Mouse (Mus musculus) liver, embryonic 13.5 days (tissue): Measurements from ENCODE around the gene Pprc1. TPM values are rescaled to one million over a fixed set of nuclear protein-coding genes. Genes with fewer than 3 reads are reported as not detected.

ENCODE experiments used
- ATAC-seq: fragments of 200-750 bp; cut with Nextera tagmentation; 2 replicates; pipeline ENCODE4 v1.8.0; 2017; ENCODE audit warnings: low read depth, mild to moderate bottlenecking, moderate number of reproducible peaks, moderate library complexity
- DNase-seq: peaks from one replicate; pipeline ENCODE4 v3.0.0; 2022
- H3K27ac ChIP-seq: fragments of 300-500 bp; sonication (generic); 2 replicates; pipeline ENCODE4 v1.5.1; 2015; ENCODE audit warnings: moderate library complexity, mild to moderate bottlenecking, inconsistent platforms
- H3K27me3 ChIP-seq: fragments of 300-500 bp; sonication (generic); 2 replicates; pipeline ENCODE4 v1.6.1; 2015; ENCODE audit warnings: mild to moderate bottlenecking, inconsistent platforms
- H3K36me3 ChIP-seq: fragments of 300-500 bp; sonication (generic); 2 replicates; pipeline ENCODE4 v1.6.1; 2015; ENCODE audit warnings: mild to moderate bottlenecking, inconsistent platforms
- H3K4me1 ChIP-seq: fragments of 300-500 bp; sonication (generic); replicated peaks from 2 replicates; pipeline ENCODE4 v1.6.1; 2015; ENCODE audit warnings: inconsistent platforms
- H3K4me2 ChIP-seq: fragments of 300-500 bp; sonication (generic); 2 replicates; pipeline ENCODE4 v1.6.1; 2015; ENCODE audit warnings: inconsistent platforms, mild to moderate bottlenecking, moderate library complexity
- H3K4me3 ChIP-seq: fragments of 300-500 bp; sonication (generic); replicated peaks from 2 replicates; pipeline ENCODE4 v1.5.1; 2015; ENCODE audit warnings: mild to moderate bottlenecking, inconsistent platforms
- H3K9ac ChIP-seq: fragments of 300-500 bp; sonication (generic); 2 replicates; pipeline ENCODE4 v1.6.1; 2015; ENCODE audit warnings: mild to moderate bottlenecking, inconsistent platforms
- H3K9me3 ChIP-seq: fragments of 300-500 bp; sonication (generic); replicated peaks from 2 replicates; pipeline ENCODE4 v1.6.1; 2016; ENCODE audit warnings: inconsistent platforms
- WGBS: fragments of 180-500 bp; shearing (Covaris S2); methylation state at CpG from one replicate; pipeline ENCODE4 v1.1.7; 2015; ENCODE audit not compliant: insufficient replicate concordance; 5-methylcytosine and 5-hydroxymethylcytosine counted together
- polyA plus RNA-seq: library from polyadenylated mRNA; unstranded; fragments of >200 nt; fragmentation: Nextera tagmentation; extraction: Ambion mirVana; gene quantifications from 2 replicates; pipeline ENCODE4 v1.2.1, GENCODE M21; 2015

The Pprc1 gene
- polyA plus RNA-seq, 1 experiment from 2014 or later: 19.5 TPM

DNA sequence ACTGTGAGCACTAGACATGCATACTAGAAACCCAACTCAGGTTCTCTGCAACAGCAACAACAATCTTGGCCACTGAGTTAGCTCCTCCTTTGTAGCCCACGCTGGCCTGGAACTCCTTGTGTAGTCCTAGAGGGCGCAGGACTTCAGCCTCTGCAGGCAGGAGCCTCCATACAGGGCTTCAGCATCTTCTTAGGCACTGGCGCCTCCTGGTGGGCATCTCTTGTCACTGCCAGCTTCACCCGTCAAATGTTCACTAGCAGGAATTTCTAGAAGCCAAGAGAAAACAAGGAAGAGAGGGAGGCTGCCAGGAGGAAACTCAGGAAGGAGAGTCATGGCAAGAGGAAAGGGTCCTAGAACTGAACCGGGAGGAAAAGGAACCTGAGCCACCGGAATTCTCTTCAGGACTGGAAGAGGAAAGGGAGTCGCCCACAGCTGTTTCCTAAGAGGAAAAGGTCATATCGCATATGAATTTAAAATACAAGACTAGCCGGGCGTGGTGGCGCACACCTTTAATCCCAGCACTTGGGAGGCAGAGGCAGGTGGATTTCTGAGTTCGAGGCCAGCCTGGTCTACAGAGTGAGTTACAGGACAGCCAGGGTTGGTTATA lies 30.0 kb upstream of the Pprc1 start:
- DNase-seq (peak; percentile 73), ATAC-seq (peak; percentile 65)
- no peaks in the 10 kb centered on the region for H3K27me3 ChIP-seq
- H3K36me3 ChIP-seq: no peaks in the 10 kb centered on the region
- H3K4me1 ChIP-seq: no peaks in the 10 kb centered on the region
- H3K9ac ChIP-seq: no peak overlapping the region
- H3K4me3 ChIP-seq: no peak overlapping the region
- H3K9me3 ChIP-seq: no peaks in the 10 kb centered on the region
- H3K4me2 ChIP-seq: no peak overlapping the region
- WGBS: 15% methylated on average over 12 of the region's 12 CpGs
- H3K27ac ChIP-seq: no peak overlapping the region

DNA sequence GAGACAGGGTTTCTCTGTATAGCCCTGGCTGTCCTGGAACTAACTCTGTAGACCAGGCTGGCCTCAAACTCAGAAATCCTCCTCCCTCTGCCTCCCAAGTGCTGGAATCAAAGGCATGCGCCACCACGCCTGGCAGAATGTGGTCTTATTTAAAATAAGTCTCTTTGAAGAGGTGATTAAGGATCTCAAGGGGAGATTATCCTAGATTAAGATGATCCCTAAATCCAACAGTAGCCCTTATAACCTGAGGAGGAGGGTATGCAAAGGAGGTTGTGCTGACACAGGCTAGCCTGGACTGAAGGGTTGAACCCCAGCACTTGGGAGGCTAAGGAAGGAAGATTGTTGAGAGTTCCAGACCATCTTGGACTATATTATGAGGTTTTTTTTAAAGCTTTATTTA lies 28.7 kb upstream of the Pprc1 start:
- Histone ChIP-seq H3K27ac (no peak overlapping the region), H3K4me3 (no peak overlapping the region), H3K36me3 (no peaks in the 10 kb centered on the region), H3K9ac (no peak overlapping the region), H3K4me1 (no peaks in the 10 kb centered on the region), H3K27me3 (no peaks in the 10 kb centered on the region), H3K4me2 (no peak overlapping the region), H3K9me3 (no peaks in the 10 kb centered on the region)
- WGBS: 75% methylated on average over 2 of the region's 2 CpGs
- ATAC-seq: no peak
- no peak for DNase-seq

DNA sequence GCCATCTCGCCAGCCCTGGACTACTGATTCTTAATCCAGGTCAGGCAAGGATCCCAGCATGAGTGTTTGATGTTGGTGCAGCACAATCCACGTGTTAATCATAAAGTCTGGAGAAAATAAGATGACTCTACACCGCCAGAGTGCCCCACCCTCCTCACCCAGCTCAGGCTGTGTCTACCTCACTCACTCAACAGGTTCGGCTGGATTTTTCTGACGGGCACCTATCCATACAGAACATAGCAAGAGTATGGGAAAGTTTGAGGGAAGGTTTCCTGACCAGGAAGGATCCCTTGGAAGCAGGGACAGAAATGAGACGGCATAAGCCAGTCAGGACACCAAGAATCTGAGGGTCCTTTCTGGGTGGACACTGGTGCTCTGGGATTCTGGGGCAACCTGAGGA lies 19.7 kb upstream of the Pprc1 start:
- no peaks in the 10 kb centered on the region for H3K9me3 ChIP-seq
- no peaks in the 10 kb centered on the region for H3K27me3 ChIP-seq
- H3K4me3 ChIP-seq: no peak overlapping the region
- no peak overlapping the region for H3K4me2 ChIP-seq
- H3K4me1 ChIP-seq: peaks cover 10% of the 10 kb centered on the region
- no peaks in the 10 kb centered on the region for H3K36me3 ChIP-seq
- no peak for ATAC-seq
- H3K9ac ChIP-seq: no peak overlapping the region
- no peak for DNase-seq
- 68% methylated on average over 6 of the region's 6 CpGs for WGBS
- H3K27ac ChIP-seq: no peak overlapping the region

DNA sequence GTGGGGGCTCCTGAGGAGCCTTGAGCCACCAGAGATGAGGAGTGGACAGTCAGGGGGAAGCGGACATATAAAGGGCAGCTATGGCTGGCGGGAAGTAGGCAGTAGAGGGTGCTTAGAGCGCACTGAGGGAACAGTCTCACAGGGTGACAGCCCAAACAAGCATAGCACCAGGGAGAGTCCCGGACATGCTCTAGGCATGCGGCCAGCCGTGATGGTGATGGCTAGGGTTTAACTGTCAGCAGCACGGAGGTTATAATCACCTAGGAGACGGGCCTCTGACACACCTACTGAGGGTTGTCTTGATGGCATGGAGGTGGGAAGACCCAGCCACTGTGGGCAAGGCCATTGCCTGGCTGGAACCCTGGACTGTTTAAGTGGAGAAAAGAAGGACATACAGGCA lies 18.1 kb upstream of the Pprc1 start:
- peaks cover 8% of the 10 kb centered on the region for H3K36me3 ChIP-seq
- WGBS: 64% methylated on average over 8 of the region's 8 CpGs
- H3K4me2 ChIP-seq: no peak overlapping the region
- no peaks in the 10 kb centered on the region for H3K9me3 ChIP-seq
- no peak overlapping the region for H3K9ac ChIP-seq
- ATAC-seq (no peak), DNase-seq (no peak)
- H3K27ac ChIP-seq: no peak overlapping the region
- H3K4me1 ChIP-seq: peaks cover 10% of the 10 kb centered on the region
- no peaks in the 10 kb centered on the region for H3K27me3 ChIP-seq
- H3K4me3 ChIP-seq: no peak overlapping the region

DNA sequence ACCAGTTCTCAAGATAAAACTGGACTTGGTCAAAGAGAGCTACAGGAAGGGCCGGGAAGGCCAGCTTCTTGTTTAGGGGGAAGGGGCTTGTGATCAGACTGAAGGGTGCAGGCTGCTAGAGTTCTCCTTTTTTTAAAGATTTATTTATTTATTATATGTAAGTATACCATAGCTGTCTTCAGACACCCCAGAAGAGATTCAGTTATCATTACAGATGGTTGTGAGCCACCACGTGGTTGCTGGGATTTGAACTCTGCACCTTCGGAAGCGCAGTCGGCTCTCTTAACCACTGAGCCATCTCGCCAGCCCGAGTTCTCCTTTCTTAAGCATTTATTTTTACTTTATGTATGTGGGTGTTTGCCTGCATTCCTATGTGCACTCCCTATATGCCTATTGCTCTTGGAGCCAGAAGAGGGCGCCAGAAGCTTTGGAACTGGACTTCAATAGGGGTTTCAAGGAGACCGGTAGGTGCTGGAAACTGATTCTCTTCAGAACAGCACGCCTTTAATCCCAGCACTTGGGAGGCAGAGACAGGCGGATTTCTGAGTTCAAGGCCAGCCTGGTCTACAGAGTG lies 15.9 kb upstream of the Pprc1 start:
- no peak overlapping the region for H3K27ac ChIP-seq
- no peaks in the 10 kb centered on the region for H3K9me3 ChIP-seq
- no peak overlapping the region for H3K9ac ChIP-seq
- DNase-seq (no peak), ATAC-seq (no peak)
- H3K27me3 ChIP-seq: no peaks in the 10 kb centered on the region
- H3K4me2 ChIP-seq: no peak overlapping the region
- 62% methylated on average over 11 of the region's 11 CpGs for WGBS
- H3K4me3 ChIP-seq: no peak overlapping the region
- peaks cover 31% of the 10 kb centered on the region for H3K4me1 ChIP-seq
- peaks cover 31% of the 10 kb centered on the region for H3K36me3 ChIP-seq

DNA sequence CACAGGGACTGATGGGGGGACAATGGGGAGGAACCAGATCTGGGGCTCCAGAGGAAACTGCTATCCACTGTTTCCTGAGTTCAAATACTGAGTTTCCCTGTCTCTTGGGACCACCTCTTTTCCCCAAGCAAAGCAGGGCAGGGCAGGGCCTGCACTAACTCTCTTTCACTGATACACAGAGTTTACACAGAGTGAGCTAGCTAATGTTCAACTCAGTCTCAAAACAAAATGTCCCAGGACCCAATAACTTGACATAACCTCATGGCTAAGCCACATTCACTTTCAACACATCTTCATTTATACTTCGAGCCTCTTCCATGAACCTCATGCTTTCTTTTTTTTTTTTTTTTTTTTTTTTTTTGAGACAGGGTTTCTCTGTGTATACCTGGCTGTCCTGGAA lies 15.0 kb upstream of the Pprc1 start:
- H3K9me3 ChIP-seq: no peaks in the 10 kb centered on the region
- H3K27ac ChIP-seq: peak overlapping the region; percentile 63; the same call in 1 of the 2 replicates
- no peak overlapping the region for H3K4me3 ChIP-seq
- no peaks in the 10 kb centered on the region for H3K27me3 ChIP-seq
- no peak overlapping the region for H3K4me2 ChIP-seq
- ATAC-seq (no peak; the same call in 1 of the 2 replicates), DNase-seq (no peak)
- peaks cover 32% of the 10 kb centered on the region for H3K4me1 ChIP-seq
- peaks cover 39% of the 10 kb centered on the region for H3K36me3 ChIP-seq
- no peak overlapping the region for H3K9ac ChIP-seq
- 68% methylated on average over 1 of the region's 1 CpGs for WGBS

DNA sequence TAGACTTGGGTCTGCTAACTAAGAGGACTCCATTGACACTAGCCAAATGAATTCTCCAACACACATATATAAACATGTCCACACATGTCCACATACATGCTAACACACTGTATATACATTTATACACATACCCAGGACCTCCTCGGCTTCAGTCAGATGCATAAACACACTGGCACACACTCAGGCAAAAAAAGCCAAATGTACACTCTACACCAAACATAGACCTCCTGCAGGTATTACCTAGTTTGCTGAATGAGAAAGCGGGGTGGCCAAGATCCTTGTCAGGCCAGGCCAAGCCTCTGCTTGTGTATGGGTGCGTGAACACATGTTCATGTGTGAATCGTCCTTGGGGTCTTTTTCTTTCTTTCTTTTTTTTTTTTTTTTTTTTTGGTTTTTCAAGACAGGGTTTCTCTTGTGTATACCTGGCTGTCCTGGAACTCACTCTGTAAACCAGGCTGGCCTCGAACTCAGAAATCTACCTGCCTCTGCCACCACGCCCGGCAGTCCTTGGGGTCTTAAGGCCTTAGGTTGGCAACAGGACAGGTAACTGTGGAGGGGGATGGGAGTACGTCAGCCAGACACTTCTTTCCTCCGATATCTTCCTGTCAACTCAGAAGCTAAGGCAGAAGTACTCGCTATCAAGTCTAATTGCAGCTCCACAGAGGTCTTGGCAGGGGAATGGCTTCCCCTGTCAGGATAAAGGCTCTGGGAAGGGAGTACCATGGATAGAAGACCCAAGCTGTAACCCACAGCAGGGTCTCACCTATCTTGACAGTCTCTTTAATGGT lies 14.3 kb upstream of the Pprc1 start:
- 85% methylated on average over 10 of the region's 10 CpGs for WGBS
- H3K9me3 ChIP-seq: no peaks in the 10 kb centered on the region
- DNase-seq (no peak), ATAC-seq (no peak)
- no peak overlapping the region for H3K4me2 ChIP-seq
- H3K27ac ChIP-seq: 0 out of 2 replicates have a peak overlapping the region, but pooled peaks have one; percentile 25
- no peak overlapping the region for H3K4me3 ChIP-seq
- no peaks in the 10 kb centered on the region for H3K27me3 ChIP-seq
- no peak overlapping the region for H3K9ac ChIP-seq
- H3K4me1 ChIP-seq: peaks cover 36% of the 10 kb centered on the region
- peaks cover 46% of the 10 kb centered on the region for H3K36me3 ChIP-seq

DNA sequence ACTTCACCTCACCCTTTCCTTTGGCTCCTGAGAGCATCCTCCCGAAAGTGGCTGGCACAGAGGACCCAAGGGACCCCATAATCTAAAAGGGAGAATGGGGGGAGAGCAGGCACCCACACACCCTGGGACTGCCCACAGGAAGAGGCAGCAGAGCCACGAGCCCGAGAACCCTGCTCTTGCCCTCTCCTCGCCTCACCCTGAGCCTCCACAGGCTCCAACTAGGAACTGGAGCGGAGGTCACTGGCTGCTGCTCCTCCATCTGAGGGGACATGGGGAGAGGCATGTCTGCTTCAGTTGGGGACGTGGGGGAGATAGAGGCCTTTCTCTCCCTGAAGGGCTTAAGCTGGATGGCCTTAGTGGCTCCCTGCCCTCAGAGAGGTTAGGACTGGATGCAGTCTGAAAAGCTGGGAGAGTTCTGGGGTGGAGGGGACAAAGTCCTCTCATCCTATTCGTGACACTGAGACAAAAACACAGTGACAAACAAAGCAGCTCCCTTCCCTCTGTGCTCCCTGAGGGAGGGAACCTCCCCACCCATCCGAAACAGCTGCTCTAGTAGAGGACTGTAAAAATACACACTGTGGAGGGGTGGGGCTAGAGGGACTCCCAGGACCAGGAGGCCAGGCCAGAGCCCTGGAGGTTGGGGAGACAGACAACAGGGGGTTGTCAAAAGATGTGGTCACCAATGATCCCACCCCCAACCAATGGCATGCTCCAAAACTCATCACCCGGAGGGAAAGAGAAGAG lies 12.8 kb upstream of the Pprc1 start:
- WGBS: 69% methylated on average over 9 of the region's 9 CpGs
- no peak overlapping the region for H3K4me2 ChIP-seq
- H3K9ac ChIP-seq: no peak overlapping the region
- H3K27ac ChIP-seq: peak overlapping the region; percentile 47
- H3K9me3 ChIP-seq: no peaks in the 10 kb centered on the region
- no peaks in the 10 kb centered on the region for H3K27me3 ChIP-seq
- no peak for DNase-seq
- peaks cover 50% of the 10 kb centered on the region for H3K4me1 ChIP-seq
- H3K36me3 ChIP-seq: peaks cover 60% of the 10 kb centered on the region
- peak; percentile 37 for ATAC-seq
- H3K4me3 ChIP-seq: no peak overlapping the region

DNA sequence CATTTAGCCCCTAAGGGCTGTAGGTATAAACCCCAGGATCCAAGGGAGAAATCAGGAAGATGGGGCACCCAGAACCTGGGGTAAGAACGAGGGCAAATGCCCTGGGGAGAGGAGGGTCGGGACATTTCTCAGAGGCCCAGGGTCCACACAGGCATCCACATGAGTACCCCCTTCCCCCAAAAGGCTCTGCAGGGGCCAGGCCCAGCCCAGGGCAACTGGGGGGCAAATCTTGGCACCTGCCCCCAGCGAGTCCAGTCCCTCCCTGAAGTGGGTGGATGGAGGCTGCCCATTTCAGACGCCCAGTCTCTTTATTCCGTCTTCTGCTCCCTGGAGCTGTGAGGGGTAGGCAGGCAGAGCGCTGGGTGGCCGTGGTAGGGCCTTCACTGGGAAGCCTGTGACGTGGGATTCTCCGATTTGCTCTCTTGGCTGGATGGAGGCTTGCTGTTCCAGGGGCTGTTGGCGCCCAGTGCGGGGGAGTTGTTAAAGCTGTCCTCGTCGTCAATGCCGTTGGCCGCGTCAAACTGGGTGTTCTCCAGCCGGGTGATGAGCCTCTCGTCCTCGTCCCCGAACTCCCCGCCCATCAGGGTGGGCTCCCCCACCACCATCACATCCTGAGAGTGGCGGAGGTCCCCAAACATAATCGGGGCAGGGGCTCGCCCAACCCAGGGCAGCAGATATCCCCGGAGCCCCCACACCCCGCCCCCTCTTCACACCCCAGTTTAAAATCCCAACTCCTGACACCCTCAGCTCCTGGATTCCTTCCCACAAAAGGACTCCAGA lies 11.8 kb upstream of the Pprc1 start:
- Histone ChIP-seq H3K27me3 (no peaks in the 10 kb centered on the region), H3K4me2 (no peak overlapping the region), H3K9me3 (no peaks in the 10 kb centered on the region), H3K4me3 (no peak overlapping the region), H3K9ac (no peak overlapping the region), H3K27ac (peak overlapping the region; percentile 47; the same call in 1 of the 2 replicates), H3K36me3 (peaks cover 60% of the 10 kb centered on the region), H3K4me1 (peaks cover 54% of the 10 kb centered on the region)
- ATAC-seq (no peak), DNase-seq (no peak)
- 88% methylated on average over 26 of the region's 26 CpGs for WGBS

DNA sequence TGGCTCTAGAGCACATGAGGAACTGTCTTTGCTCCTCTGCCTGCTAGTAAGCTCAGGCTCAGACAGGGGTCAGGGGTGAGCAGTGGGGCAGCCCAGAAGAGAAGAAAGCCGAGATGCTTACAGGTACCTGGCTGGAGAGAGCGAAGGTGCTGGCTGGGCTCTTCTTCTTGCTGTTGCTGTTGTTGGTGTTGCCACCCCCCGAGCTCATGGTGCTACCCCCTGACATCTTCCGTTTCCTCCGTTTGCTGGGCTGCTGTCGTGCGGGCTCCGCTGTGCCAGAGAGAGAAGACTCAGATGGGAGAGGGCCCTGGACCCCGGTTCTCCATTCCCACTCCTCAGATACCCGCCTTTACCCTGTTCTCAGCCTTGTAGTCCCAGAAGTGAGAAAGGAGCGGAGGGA lies 10.8 kb upstream of the Pprc1 start:
- no peak overlapping the region for H3K4me2 ChIP-seq
- no peak for DNase-seq
- peaks cover 60% of the 10 kb centered on the region for H3K36me3 ChIP-seq
- no peaks in the 10 kb centered on the region for H3K27me3 ChIP-seq
- no peak for ATAC-seq
- H3K27ac ChIP-seq: no peak overlapping the region; the same call in none of the 2 replicates
- H3K4me3 ChIP-seq: no peak overlapping the region
- 93% methylated on average over 11 of the region's 11 CpGs for WGBS
- no peaks in the 10 kb centered on the region for H3K9me3 ChIP-seq
- no peak overlapping the region for H3K9ac ChIP-seq
- H3K4me1 ChIP-seq: peaks cover 60% of the 10 kb centered on the region
